Mouse (Mus musculus) thymus, postnatal 10 days (tissue): ENCODE measurements around the gene Apob.
"Not testable (repeated sequence)": the region's sequence is repeated elsewhere in the genome, so short reads cannot be mapped to it uniquely, and the experiment has no call there.

ENCODE experiments used
- DNase-seq, 2 experiments: peaks; one replicate each; pipeline ENCODE4 v3.0.0; 2021; ENCODE audit warnings: low spot score in 2 of 2

The Apob gene

DNA sequence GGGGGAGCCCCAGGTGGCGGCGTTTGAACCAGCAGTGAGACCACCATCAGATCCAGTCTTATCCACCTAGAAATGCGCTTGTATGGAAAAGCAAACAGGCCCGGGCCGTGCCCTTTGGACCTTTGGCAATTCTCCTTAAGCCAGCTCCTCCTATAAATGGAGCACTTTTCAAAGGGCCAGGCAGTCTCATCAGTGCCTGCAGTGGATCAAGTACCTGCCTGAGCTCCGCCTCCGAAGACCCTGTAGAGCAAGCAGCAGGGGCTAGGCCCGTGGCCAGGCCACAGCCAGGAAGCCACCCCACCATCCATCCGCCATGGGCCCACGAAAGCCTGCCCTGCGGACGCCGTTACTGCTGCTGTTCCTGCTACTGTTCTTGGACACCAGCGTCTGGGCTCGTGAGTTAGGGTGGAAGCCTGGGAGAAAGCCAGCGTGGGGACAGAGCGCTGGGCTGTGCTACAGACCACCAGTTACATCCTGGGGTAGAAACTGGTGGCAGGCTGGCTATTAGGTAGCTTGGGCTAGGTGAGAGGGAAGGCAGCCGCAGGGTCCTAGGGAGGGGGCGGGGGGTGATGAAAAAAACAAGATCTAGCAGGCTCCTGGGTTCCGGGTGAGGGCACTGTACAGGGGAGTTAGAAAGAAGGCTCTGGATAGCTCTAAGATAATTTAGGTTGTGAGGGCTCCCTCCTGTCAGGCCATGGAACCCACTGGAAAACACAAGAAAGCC lies at the start of gene Apob:
Gene Apob (plus strand): TSS at position 183 of the 724 bp plus-strand sequence.
- no peak for DNase-seq

DNA sequence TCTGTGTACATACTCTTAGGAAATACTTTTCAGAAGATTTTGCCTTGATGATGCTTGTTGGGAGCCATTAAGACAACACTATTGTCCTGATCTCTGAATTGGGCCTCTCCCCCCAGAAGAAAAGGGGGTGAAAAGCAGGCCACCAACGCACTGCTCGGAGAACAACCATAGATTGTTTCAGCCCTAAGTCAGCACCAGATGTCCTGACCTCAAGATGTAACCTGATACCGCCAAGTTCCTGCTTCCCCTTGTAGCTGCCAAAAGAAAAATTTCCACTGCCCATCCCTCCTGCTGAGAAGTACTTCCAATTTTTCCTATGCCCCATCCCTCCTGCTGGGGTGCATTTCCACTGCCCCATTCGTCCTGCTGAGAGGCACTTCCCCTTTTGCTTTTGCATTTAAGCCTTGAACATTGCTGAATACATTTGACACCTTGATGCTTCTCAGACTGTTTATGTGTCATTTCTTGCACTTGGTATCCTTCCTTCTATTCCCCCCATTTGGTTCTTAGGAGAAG lies 45.0 kb upstream of the Apob start:
- DNase-seq = no peak

GRCm38 (mm10) chr12:7950098-7950745 lies 27.2 kb upstream of the Apob start:
- DNase-seq = no peak

GRCm38 (mm10) chr12:7958851-7959250 lies 18.6 kb upstream of the Apob start:
- DNase-seq = no peak

- no peak for DNase-seq
Observed at GRCm38 (mm10) chr12:7959310-7959918, 18.0 kb upstream of the Apob start.

DNA sequence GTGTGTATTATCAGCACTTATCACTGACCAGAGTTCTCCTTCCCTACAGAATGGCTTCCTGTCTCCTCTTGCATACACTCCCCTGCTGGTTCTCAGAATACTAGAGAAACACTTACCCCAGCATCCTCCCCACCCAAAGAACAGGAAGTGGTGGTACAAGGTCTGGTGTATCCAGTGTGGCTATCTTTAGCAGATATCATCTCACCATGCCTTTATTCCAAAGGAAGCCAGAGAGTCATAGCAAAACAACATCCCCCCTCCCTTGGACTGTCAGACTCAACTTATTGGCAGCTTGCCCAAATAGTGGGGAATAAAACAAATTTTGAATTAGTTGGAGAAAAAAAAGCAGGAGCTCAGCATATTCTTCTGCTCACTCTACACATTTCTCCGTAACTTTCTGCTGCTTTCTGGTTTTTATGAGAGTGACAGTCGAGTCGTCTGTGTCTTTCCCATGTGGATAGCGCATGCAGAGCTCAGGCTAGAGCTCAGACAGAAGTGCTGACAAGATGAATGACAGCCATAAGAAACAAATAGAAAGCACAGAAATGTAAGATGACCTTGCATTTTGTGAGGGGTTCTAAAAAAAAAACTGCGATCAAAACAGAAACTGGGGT lies 15.0 kb upstream of the Apob start:
- DNase-seq = no peak

DNA sequence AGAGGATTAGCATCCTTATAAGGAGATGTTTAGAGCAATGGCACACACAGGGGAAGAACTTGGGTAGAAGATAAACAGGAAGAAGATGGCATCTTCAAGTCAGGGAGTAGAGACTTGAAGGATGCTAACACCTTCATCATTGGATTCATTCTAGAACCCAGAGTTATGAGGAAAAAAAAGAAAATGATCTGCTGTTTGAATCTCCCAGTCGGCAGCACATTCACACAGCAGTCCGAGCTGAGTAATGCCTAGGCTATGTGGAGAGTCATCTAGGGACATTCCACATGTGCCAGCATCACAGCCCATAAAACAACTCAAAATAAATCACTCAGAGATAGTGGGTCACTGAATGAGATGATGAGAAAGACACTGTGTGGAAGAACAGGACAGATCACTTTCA lies 10.2 kb upstream of the Apob start:
- DNase-seq = no peak

- no peak for DNase-seq
Observed at GRCm38 (mm10) chr12:7970301-7970700, 7.1 kb upstream of the Apob start.

- no peak for DNase-seq
Observed at GRCm38 (mm10) chr12:7970817-7971216, 6.6 kb upstream of the Apob start.

GRCm38 (mm10) chr12:7971736-7972135 lies 5.7 kb upstream of the Apob start:
- no peak for DNase-seq

GRCm38 (mm10) chr12:7973773-7974322 lies 3.6 kb upstream of the Apob start:
- no peak for DNase-seq

- DNase-seq = peak in 1 of 2 experiments; percentile 33
Observed at GRCm38 (mm10) chr12:7978190-7978884, 889 bp downstream of the Apob start.

DNA sequence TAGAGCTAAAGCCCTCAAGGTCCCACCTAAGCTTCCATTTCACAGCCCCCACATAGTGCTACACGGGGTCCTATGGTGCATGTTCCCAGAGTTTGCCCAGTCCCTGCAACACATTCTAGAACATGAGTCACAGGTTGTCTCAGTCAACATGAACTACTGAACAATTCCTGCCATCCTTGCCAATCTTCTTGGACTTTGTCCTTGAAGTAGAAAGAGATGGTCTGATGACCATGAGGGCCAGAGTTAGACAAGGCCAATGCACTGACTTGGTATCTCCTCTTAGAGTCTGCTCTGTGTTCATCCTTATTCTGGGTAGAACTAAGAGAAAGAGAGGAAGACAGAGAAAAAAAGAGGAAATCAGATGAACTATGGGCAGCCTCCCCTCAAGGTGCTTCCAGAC lies 7.0 kb downstream of the Apob start:
- DNase-seq = no peak

DNA sequence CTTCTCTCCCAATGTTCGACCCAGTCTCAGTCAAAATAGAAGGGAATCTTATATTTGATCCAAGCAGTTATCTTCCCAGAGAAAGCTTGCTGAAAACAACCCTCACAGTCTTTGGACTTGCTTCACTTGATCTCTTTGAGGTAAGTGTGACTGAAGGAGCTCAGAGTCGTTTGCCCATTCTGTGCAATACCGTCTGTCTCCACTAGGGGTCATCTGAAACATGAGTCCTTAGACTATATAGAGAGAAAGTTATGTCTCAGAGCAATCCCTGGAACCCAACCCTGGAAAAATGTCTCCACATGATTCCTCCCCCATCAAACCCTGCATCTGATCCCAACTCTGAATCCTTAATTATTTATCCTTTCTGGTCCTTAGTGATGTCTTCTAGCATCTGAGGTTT lies 13.4 kb downstream of the Apob start:
- DNase-seq = peak in 1 of 2 experiments; percentile 32

DNA sequence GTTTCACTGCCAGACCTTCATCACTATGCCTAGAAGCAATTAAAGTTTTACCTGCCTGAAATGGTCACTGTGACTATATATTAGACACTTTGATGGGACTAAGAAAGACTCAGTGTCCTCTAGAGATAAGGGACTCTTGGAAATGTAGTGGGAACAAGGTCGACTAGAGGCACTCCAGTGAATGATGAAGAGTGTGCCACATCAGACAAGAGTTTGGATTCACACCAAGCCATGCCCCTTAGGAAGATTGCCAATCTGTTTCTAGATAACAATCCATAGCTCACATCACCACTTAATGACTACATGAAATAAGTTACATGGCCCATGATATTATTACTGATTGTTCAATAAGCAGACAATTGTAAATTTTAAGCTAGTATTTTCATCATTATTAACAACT lies 14.1 kb downstream of the Apob start:
- no peak for DNase-seq

- DNase-seq = no peak
Observed at GRCm38 (mm10) chr12:8020931-8021330, 43.5 kb downstream of the Apob start.

DNA sequence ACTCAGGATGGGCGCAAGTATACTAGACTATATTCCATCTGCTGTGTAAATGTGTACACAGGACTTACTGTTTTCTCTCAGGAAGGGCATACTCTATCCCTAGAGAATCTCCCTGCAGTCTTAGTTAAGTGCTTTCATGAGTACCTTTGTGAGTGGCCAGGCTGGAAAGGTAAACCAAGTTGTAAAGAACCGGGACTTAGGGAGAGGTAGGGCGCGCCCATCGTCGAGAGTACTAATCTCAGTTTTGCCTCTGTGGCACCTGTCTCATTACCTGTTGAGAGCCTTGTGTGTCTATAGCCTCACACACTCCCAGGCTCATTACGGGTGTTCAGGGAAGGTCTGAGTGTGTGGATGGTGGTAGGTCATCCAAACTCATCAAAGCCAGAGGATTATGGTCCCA lies 52.1 kb downstream of the Apob start:
- no peak for DNase-seq

DNA sequence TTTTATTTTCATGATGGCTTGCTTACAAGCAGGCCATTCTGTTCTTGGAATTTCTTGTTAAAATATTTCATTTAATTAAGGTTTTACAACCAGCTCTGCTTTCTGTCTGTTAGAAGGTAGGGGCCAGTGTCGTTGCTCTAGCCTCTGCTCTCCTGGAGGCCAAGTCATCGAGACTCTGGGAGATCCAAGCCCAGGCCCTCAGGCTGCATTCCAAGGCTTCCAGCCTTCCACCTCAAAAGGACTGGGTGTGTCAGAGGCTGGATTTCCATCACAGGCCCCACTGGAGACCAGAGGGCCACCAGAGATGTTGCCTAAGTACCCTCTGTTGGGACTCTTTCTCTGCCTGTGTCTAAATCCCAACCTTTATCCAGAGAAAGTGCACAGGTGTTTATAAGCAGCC lies 52.6 kb downstream of the Apob start:
- no peak for DNase-seq

DNA sequence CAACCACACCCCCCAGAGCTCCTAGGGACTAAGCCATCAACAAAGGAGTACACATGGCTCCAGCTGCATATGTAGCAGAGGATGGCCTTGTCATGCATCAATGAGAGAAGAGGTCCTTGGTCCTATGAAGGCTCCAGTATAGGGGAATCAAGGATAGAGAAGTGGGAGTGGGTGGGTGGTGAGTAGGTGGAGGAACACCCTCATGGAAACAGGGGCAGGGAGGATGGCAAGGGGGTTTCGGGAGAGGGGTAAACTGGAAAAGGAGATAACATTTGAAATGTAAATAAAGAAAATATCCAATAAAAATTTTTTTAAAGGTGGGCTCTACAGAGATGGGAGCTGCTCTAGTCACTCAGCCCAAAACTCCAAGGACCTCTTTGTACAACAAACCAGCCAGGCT lies 53.7 kb downstream of the Apob start:
- not testable (repeated sequence) for DNase-seq

GRCm38 (mm10) chr12:8031595-8032358 lies 54.3 kb downstream of the Apob start:
- DNase-seq = no peak

- no peak for DNase-seq
Observed at GRCm38 (mm10) chr12:8032359-8032755, 54.9 kb downstream of the Apob start.
